Mouse (Mus musculus): Measurements from ENCODE around the gene Gtf2h4.

DNA sequence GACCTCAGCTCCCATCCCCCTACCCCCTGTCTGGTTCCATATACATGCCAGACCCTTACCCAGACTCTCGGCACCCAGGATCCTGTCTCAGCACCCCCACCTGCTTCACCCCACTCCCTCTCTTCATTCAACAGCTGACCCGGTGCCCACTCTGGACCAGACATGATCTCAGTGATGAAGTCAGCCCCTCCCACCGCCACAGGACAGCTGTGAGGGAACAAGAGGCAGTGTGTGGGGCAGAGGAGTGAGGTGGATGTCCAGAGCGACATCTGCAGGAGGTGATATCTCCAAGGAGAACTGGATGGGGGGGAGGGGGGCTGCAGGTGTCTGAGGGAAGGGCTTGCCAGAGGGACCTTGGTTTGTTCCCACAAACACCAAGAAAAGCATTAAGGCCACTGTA is 18.3 kb upstream of the Gtf2h4 start:
- TF ChIP-seq CTCF (IDR thresholded peaks at IDR 0.05; ENCODE audit: low read depth) = no peak
- TF ChIP-seq EP300 (IDR thresholded peaks at IDR 0.05; ENCODE audit: low read depth) = no peak

Data from heart, postnatal 0 days (tissue).